Mouse (Mus musculus): ENCODE data around the gene Kank4. TPM values are rescaled to one million over a fixed set of nuclear protein-coding genes. Genes with fewer than 3 reads are reported as not detected.
"Not testable (repeated sequence)": the region's sequence is repeated elsewhere in the genome, so short reads cannot be mapped to it uniquely, and the experiment has no call there.

The Kank4 gene
- polyA plus RNA-seq, 1 experiment = not detected

DNA sequence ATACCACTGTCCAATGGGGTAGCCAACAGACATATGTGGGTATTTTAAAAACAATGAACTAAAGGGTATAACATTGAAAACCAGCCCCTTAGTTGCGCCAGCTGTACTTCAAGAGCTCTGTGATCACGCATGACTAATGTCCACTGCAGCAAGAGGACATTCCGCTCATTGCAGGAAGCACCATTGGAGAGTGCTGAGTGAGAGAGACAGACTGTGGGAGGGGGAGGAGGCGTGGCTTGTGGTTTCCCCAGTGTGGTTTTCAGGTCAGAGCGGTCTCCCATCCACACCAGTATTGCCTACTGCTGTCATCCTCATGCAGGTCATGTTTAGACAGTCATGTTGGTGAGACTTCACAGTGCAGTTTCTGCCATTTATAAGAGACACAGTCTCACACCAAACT lies 19.2 kb upstream of the Kank4 start:
- H3K4me3 ChIP-seq (replicated peaks) = no peak overlapping the region
- no peaks in the 10 kb centered on the region for H3K9me3 ChIP-seq (ENCODE audit: control insufficient read depth, low read length)
- no peaks in the 10 kb centered on the region for H3K27me3 ChIP-seq (ENCODE audit: control insufficient read depth)
- H3K36me3 ChIP-seq (ENCODE audit: control insufficient read depth) = no peaks in the 10 kb centered on the region
- TF ChIP-seq GATA1 (IDR thresholded peaks at IDR 0.05; ENCODE audit: low read length) (no peak), TAL1 (IDR thresholded peaks at IDR 0.05; ENCODE audit: low read length) (no peak)
- no peaks in the 10 kb centered on the region for H3K4me1 ChIP-seq (ENCODE audit: control insufficient read depth)

- no peaks in the 10 kb centered on the region for H3K4me1 ChIP-seq (ENCODE audit: control insufficient read depth)
- no peaks in the 10 kb centered on the region for H3K36me3 ChIP-seq (ENCODE audit: control insufficient read depth)
- no peaks in the 10 kb centered on the region for H3K27me3 ChIP-seq (ENCODE audit: control insufficient read depth)
- no peaks in the 10 kb centered on the region for H3K9me3 ChIP-seq (ENCODE audit: control insufficient read depth, low read length)
- TF ChIP-seq TAL1 (IDR thresholded peaks at IDR 0.05; ENCODE audit: low read length) (no peak), GATA1 (IDR thresholded peaks at IDR 0.05; ENCODE audit: low read length) (no peak)
- no peak overlapping the region for H3K4me3 ChIP-seq (replicated peaks)
Observed at GRCm38 (mm10) chr4:98834782-98835181, 17.4 kb upstream of the Kank4 start.

DNA sequence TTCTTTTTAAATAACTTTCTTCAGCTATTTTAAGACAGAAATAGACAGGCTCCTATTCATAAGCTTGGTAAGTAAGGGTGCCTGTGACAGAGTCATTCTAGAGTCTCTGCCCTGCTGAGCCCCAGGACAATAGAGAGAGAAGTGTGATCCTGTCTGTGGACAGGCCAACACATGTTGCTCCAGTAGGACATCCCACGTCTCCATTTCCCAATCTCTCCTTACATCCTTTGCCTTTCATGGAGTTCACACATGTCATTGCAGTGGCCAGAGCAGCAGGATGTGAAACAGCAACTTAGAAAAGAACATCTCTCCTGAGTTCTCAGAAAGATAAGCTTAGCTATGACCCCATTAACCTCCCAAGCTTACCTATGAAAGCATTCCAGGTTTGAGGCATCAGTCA lies 14.4 kb upstream of the Kank4 start:
- no peaks in the 10 kb centered on the region for H3K36me3 ChIP-seq (ENCODE audit: control insufficient read depth)
- H3K4me1 ChIP-seq (ENCODE audit: control insufficient read depth) = no peaks in the 10 kb centered on the region
- no peaks in the 10 kb centered on the region for H3K9me3 ChIP-seq (ENCODE audit: control insufficient read depth, low read length)
- H3K27me3 ChIP-seq (ENCODE audit: control insufficient read depth) = no peaks in the 10 kb centered on the region
- no peak overlapping the region for H3K4me3 ChIP-seq (replicated peaks)
- no peak for TF ChIP-seq TAL1 (IDR thresholded peaks at IDR 0.05; ENCODE audit: low read length)
- no peak for TF ChIP-seq GATA1 (IDR thresholded peaks at IDR 0.05; ENCODE audit: low read length)

GRCm38 (mm10) chr4:98826701-98827100 lies 9.4 kb upstream of the Kank4 start:
- Histone ChIP-seq H3K4me3 (replicated peaks) (no peak overlapping the region), H3K27me3 (ENCODE audit: control insufficient read depth) (no peaks in the 10 kb centered on the region), H3K4me1 (ENCODE audit: control insufficient read depth) (no peaks in the 10 kb centered on the region), H3K9me3 (ENCODE audit: control insufficient read depth, low read length) (no peaks in the 10 kb centered on the region), H3K36me3 (ENCODE audit: control insufficient read depth) (no peaks in the 10 kb centered on the region)
- TF ChIP-seq GATA1 (IDR thresholded peaks at IDR 0.05; ENCODE audit: low read length) = no peak
- TF ChIP-seq TAL1 (IDR thresholded peaks at IDR 0.05; ENCODE audit: low read length) = no peak

- H3K4me3 ChIP-seq (replicated peaks); H3K4me1 ChIP-seq (ENCODE audit: control insufficient read depth); H3K9me3 ChIP-seq (ENCODE audit: control insufficient read depth, low read length); H3K36me3 ChIP-seq (ENCODE audit: control insufficient read depth); H3K27me3 ChIP-seq (ENCODE audit: control insufficient read depth): not testable (repeated sequence)
Observed at GRCm38 (mm10) chr4:98823740-98824139, 6.4 kb upstream of the Kank4 start, which contains the start of gene I0C0044D17Rik. Gene I0C0044D17Rik, minus strand, starts transcription at chr4:98823840.

GRCm38 (mm10) chr4:98823047-98823446 lies 5.7 kb upstream of the Kank4 start:
- Histone ChIP-seq H3K4me1 (ENCODE audit: control insufficient read depth) (no peaks in the 10 kb centered on the region), H3K36me3 (ENCODE audit: control insufficient read depth) (no peaks in the 10 kb centered on the region), H3K27me3 (ENCODE audit: control insufficient read depth) (peaks cover 7% of the 10 kb centered on the region), H3K9me3 (ENCODE audit: control insufficient read depth, low read length) (no peaks in the 10 kb centered on the region), H3K4me3 (replicated peaks) (no peak overlapping the region)
- TF ChIP-seq GATA1 (IDR thresholded peaks at IDR 0.05; ENCODE audit: low read length) = no peak
- TF ChIP-seq TAL1 (IDR thresholded peaks at IDR 0.05; ENCODE audit: low read length) = no peak

- TF ChIP-seq GATA1 (IDR thresholded peaks at IDR 0.05; ENCODE audit: low read length) (no peak), TAL1 (IDR thresholded peaks at IDR 0.05; ENCODE audit: low read length) (no peak)
- Histone ChIP-seq H3K27me3 (ENCODE audit: control insufficient read depth) (peaks cover 13% of the 10 kb centered on the region), H3K36me3 (ENCODE audit: control insufficient read depth) (no peaks in the 10 kb centered on the region), H3K9me3 (ENCODE audit: control insufficient read depth, low read length) (no peaks in the 10 kb centered on the region), H3K4me3 (replicated peaks) (no peak overlapping the region), H3K4me1 (ENCODE audit: control insufficient read depth) (no peaks in the 10 kb centered on the region)
Observed at GRCm38 (mm10) chr4:98822478-98822877, 5.1 kb upstream of the Kank4 start.

DNA sequence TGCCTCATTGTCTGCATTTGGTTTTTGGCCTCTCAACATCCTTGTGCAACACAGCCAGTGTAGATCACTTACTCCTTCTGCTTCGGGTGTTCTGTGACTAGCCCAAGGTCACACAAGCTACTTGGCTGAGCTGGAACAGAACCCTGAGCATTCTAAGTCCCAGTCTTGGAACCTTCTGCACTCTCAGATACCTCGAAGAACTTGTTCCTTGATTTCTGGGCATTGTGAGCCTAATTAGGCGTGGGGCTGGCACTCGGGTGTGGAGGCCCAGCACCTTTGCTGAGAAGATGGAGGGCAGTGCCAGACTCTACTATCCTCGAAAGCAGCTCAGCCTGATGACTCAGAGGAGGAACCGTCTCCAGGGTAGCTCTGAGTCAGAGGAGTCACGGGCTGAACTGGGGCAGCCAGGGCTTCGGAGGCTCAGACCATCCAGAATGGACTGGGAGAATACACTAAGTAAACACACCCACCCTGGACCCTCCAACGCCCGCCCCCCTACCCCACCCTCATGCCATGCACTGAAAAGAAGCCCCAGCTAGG lies 1.9 kb upstream of the Kank4 start:
- TF ChIP-seq TAL1 (IDR thresholded peaks at IDR 0.05; ENCODE audit: low read length) = no peak
- TF ChIP-seq GATA1 (IDR thresholded peaks at IDR 0.05; ENCODE audit: low read length) = no peak
- Histone ChIP-seq H3K27me3 (ENCODE audit: control insufficient read depth) (peaks cover 30% of the 10 kb centered on the region), H3K4me3 (replicated peaks) (no peak overlapping the region), H3K9me3 (ENCODE audit: control insufficient read depth, low read length) (no peaks in the 10 kb centered on the region), H3K36me3 (ENCODE audit: control insufficient read depth) (no peaks in the 10 kb centered on the region), H3K4me1 (ENCODE audit: control insufficient read depth) (no peaks in the 10 kb centered on the region)

DNA sequence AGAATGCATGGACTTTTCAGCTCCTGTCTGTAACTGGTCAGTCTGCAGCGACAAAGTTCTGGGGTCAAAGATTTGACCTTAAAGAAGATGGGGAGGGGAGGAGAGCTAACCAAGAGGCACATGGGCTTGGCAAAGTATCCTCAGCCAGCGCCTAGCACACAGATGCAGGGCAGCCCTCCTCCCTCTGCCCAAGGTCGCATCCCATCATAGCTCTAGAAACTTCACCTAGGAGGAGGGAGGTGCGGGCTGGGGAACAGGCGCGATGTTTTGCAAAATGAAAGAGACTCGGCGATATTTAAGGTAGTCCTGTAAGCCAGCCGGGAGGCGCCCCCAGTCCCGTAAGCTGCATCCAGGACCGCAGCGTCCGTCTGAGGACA lies 542 bp downstream of the Kank4 start:
- Histone ChIP-seq H3K4me1 (ENCODE audit: control insufficient read depth) (no peaks in the 10 kb centered on the region), H3K27me3 (ENCODE audit: control insufficient read depth) (peaks cover 30% of the 10 kb centered on the region), H3K4me3 (replicated peaks) (peak overlapping the region; percentile 41), H3K36me3 (ENCODE audit: control insufficient read depth) (no peaks in the 10 kb centered on the region), H3K9me3 (ENCODE audit: control insufficient read depth, low read length) (no peaks in the 10 kb centered on the region; the same call in 1 of the 2 replicates)
- TF ChIP-seq GATA1 (IDR thresholded peaks at IDR 0.05; ENCODE audit: low read length) = no peak
- no peak for TF ChIP-seq TAL1 (IDR thresholded peaks at IDR 0.05; ENCODE audit: low read length)

GRCm38 (mm10) chr4:98806306-98806705 lies 11.0 kb downstream of the Kank4 start:
- H3K9me3 ChIP-seq (ENCODE audit: control insufficient read depth, low read length) = no peaks in the 10 kb centered on the region
- H3K4me1 ChIP-seq (ENCODE audit: control insufficient read depth) = no peaks in the 10 kb centered on the region
- no peak overlapping the region for H3K4me3 ChIP-seq (replicated peaks)
- no peaks in the 10 kb centered on the region for H3K36me3 ChIP-seq (ENCODE audit: control insufficient read depth)
- no peak for TF ChIP-seq TAL1 (IDR thresholded peaks at IDR 0.05; ENCODE audit: low read length)
- no peak for TF ChIP-seq GATA1 (IDR thresholded peaks at IDR 0.05; ENCODE audit: low read length)
- H3K27me3 ChIP-seq (ENCODE audit: control insufficient read depth) = no peaks in the 10 kb centered on the region

Measured in erythroblast, embryonic 14.5 days (primary cell).